Mouse (Mus musculus): ENCODE measurements around the gene Lrrc4. TPM values are rescaled to one million over a fixed set of nuclear protein-coding genes. Genes with fewer than 3 reads are reported as not detected.

Gene Lrrc4
- 7.0 and 7.6 TPM in 2 replicates for polyA plus RNA-seq (2015; fragmentation: Nextera tagmentation; extraction: Ambion mirVana)

GRCm38 (mm10) chr6:28831011-28831853 is at the start of gene Lrrc4:
TSS of gene Lrrc4 (minus strand) at chr6:28831747.
- Histone ChIP-seq H3K27ac (peak within 1 kb of the TSS; percentile 98), H3K9me3 (no peaks in the 10 kb centered on the region), H3K4me3 (peak within 1 kb of the TSS; percentile 81), H3K9ac (peak within 1 kb of the TSS; percentile 93), H3K4me2 (peak within 1 kb of the TSS; percentile 91), H3K27me3 (replicated peaks) (no peaks in the 10 kb centered on the region), H3K4me1 (peaks cover 63% of the 10 kb centered on the region), H3K36me3 (replicated peaks) (no peaks in the 10 kb centered on the region)
- ATAC-seq (replicated peaks): peak; percentile 3; the same call in 1 of the 2 replicates
- WGBS: 23% methylated on average over 27 of the region's 27 CpGs

- Histone ChIP-seq H3K4me2 (no peak overlapping the region), H3K4me1 (peaks cover 31% of the 10 kb centered on the region), H3K27me3 (replicated peaks) (no peaks in the 10 kb centered on the region), H3K36me3 (replicated peaks) (no peaks in the 10 kb centered on the region), H3K9me3 (no peaks in the 10 kb centered on the region), H3K9ac (no peak overlapping the region), H3K27ac (no peak overlapping the region), H3K4me3 (no peak overlapping the region)
- no peak for ATAC-seq (replicated peaks)
- 87% methylated on average over 4 of the region's 4 CpGs for WGBS
These were observed 49.4 kb upstream of the Lrrc4 start for GRCm38 (mm10) chr6:28880909-28881308.

GRCm38 (mm10) chr6:28879315-28879714 is 47.8 kb upstream of the Lrrc4 start:
- no peak overlapping the region for H3K9ac ChIP-seq
- no peaks in the 10 kb centered on the region for H3K27me3 ChIP-seq (replicated peaks)
- H3K4me3 ChIP-seq: no peak overlapping the region
- H3K36me3 ChIP-seq (replicated peaks): no peaks in the 10 kb centered on the region
- peaks cover 31% of the 10 kb centered on the region for H3K4me1 ChIP-seq
- H3K27ac ChIP-seq: no peak overlapping the region
- no peak overlapping the region for H3K4me2 ChIP-seq
- WGBS: 68% methylated on average over 8 of the region's 8 CpGs
- no peak for ATAC-seq (replicated peaks)
- H3K9me3 ChIP-seq: no peaks in the 10 kb centered on the region

- H3K9me3 ChIP-seq: no peaks in the 10 kb centered on the region
- H3K36me3 ChIP-seq (replicated peaks): no peaks in the 10 kb centered on the region
- peak; percentile 77 for ATAC-seq (replicated peaks)
- H3K4me3 ChIP-seq: no peak overlapping the region
- H3K9ac ChIP-seq: no peak overlapping the region
- H3K4me2 ChIP-seq: no peak overlapping the region
- peaks cover 38% of the 10 kb centered on the region for H3K4me1 ChIP-seq
- peak overlapping the region; percentile 49; the same call in 1 of the 2 replicates for H3K27ac ChIP-seq
- H3K27me3 ChIP-seq (replicated peaks): no peaks in the 10 kb centered on the region
- 16% methylated on average over 7 of the region's 7 CpGs for WGBS
These were observed 46.6 kb upstream of the Lrrc4 start for GRCm38 (mm10) chr6:28877945-28878666.

GRCm38 (mm10) chr6:28876492-28876891 is 44.9 kb upstream of the Lrrc4 start:
- ATAC-seq (replicated peaks): peak; percentile 5; the same call in 1 of the 2 replicates
- Histone ChIP-seq H3K4me2 (no peak overlapping the region), H3K27ac (0 out of 2 replicates have a peak overlapping the region, but pooled peaks have one; percentile 31), H3K4me3 (no peak overlapping the region), H3K36me3 (replicated peaks) (no peaks in the 10 kb centered on the region), H3K4me1 (peaks cover 46% of the 10 kb centered on the region), H3K9me3 (no peaks in the 10 kb centered on the region), H3K9ac (no peak overlapping the region), H3K27me3 (replicated peaks) (no peaks in the 10 kb centered on the region)
- WGBS: 23% methylated on average over 3 of the region's 3 CpGs

GRCm38 (mm10) chr6:28875333-28875732 is 43.8 kb upstream of the Lrrc4 start:
- Histone ChIP-seq H3K27ac (no peak overlapping the region), H3K4me1 (peaks cover 38% of the 10 kb centered on the region), H3K36me3 (replicated peaks) (no peaks in the 10 kb centered on the region), H3K9me3 (no peaks in the 10 kb centered on the region), H3K4me2 (no peak overlapping the region), H3K4me3 (no peak overlapping the region), H3K27me3 (replicated peaks) (no peaks in the 10 kb centered on the region), H3K9ac (no peak overlapping the region)
- ATAC-seq (replicated peaks): no peak
- WGBS: 87% methylated on average over 1 of the region's 1 CpGs

- 94% methylated on average over 5 of the region's 5 CpGs for WGBS
- Histone ChIP-seq H3K27me3 (replicated peaks) (no peaks in the 10 kb centered on the region), H3K4me1 (peaks cover 38% of the 10 kb centered on the region), H3K9ac (no peak overlapping the region), H3K27ac (no peak overlapping the region), H3K36me3 (replicated peaks) (no peaks in the 10 kb centered on the region), H3K9me3 (no peaks in the 10 kb centered on the region), H3K4me2 (no peak overlapping the region), H3K4me3 (no peak overlapping the region)
- no peak for ATAC-seq (replicated peaks)
These were observed 43.2 kb upstream of the Lrrc4 start for GRCm38 (mm10) chr6:28874759-28875158.

GRCm38 (mm10) chr6:28874053-28874452 is 42.5 kb upstream of the Lrrc4 start:
- peaks cover 38% of the 10 kb centered on the region for H3K4me1 ChIP-seq
- 74% methylated on average over 11 of the region's 11 CpGs for WGBS

GRCm38 (mm10) chr6:28872421-28872795 is 40.9 kb upstream of the Lrrc4 start:
- Histone ChIP-seq H3K27me3 (replicated peaks) (no peaks in the 10 kb centered on the region), H3K9me3 (no peaks in the 10 kb centered on the region), H3K9ac (no peak overlapping the region), H3K27ac (no peak overlapping the region), H3K36me3 (replicated peaks) (no peaks in the 10 kb centered on the region), H3K4me3 (no peak overlapping the region), H3K4me2 (no peak overlapping the region), H3K4me1 (peaks cover 24% of the 10 kb centered on the region; the same call in 1 of the 2 replicates)
- WGBS: 90% methylated on average over 3 of the region's 3 CpGs
- no peak for ATAC-seq (replicated peaks)

More at GRCm38 (mm10) chr6:28874053-28874452, 42.5 kb upstream of the Lrrc4 start:
- no peaks in the 10 kb centered on the region for H3K9me3 ChIP-seq
- H3K27me3 ChIP-seq (replicated peaks): no peaks in the 10 kb centered on the region
- H3K4me3 ChIP-seq: no peak overlapping the region
- no peak for ATAC-seq (replicated peaks)
- H3K36me3 ChIP-seq (replicated peaks): no peaks in the 10 kb centered on the region
- no peak overlapping the region for H3K27ac ChIP-seq
- H3K9ac ChIP-seq: no peak overlapping the region
- H3K4me2 ChIP-seq: no peak overlapping the region

GRCm38 (mm10) chr6:28871725-28872420 is 40.3 kb upstream of the Lrrc4 start:
- H3K4me1 ChIP-seq: peaks cover 19% of the 10 kb centered on the region; the same call in 1 of the 2 replicates
- no peaks in the 10 kb centered on the region for H3K27me3 ChIP-seq (replicated peaks)
- no peak for ATAC-seq (replicated peaks)
- 89% methylated on average over 5 of the region's 5 CpGs for WGBS
- H3K4me2 ChIP-seq: no peak overlapping the region
- no peaks in the 10 kb centered on the region for H3K9me3 ChIP-seq
- H3K27ac ChIP-seq: no peak overlapping the region
- H3K36me3 ChIP-seq (replicated peaks): no peaks in the 10 kb centered on the region
- no peak overlapping the region for H3K4me3 ChIP-seq
- H3K9ac ChIP-seq: no peak overlapping the region

GRCm38 (mm10) chr6:28867516-28868251 is 36.1 kb upstream of the Lrrc4 start:
- Histone ChIP-seq H3K27me3 (replicated peaks) (no peaks in the 10 kb centered on the region), H3K4me3 (no peak overlapping the region), H3K4me1 (peaks cover 19% of the 10 kb centered on the region), H3K4me2 (no peak overlapping the region), H3K27ac (no peak overlapping the region), H3K9me3 (no peaks in the 10 kb centered on the region), H3K9ac (no peak overlapping the region), H3K36me3 (replicated peaks) (no peaks in the 10 kb centered on the region)
- WGBS: 64% methylated on average over 2 of the region's 2 CpGs
- ATAC-seq (replicated peaks): no peak
